Mouse (Mus musculus) liver, embryonic 12.5 days (tissue): Measurements from ENCODE around the gene St6galnac3. TPM values are rescaled to one million over a fixed set of nuclear protein-coding genes. Genes with fewer than 3 reads are reported as not detected.

Experiments used
- ATAC-seq: fragments of 200-750 bp; cut with Nextera tagmentation; 2 replicates; pipeline ENCODE4 v1.8.0; 2017; ENCODE audit warnings: moderate number of reproducible peaks, mild to moderate bottlenecking, moderate library complexity
- H3K27ac ChIP-seq: fragments of 300-500 bp; sonication (generic); 2 replicates; pipeline ENCODE4 v1.5.1; 2016; ENCODE audit warnings: mild to moderate bottlenecking
- H3K27me3 ChIP-seq: fragments of 300-500 bp; sonication (generic); replicated peaks from 2 replicates; pipeline ENCODE4 v1.6.1; 2016; ENCODE audit warnings: mild to moderate bottlenecking, moderate library complexity
- H3K36me3 ChIP-seq: fragments of 300-500 bp; sonication (generic); 2 replicates; pipeline ENCODE4 v1.6.1; 2016; ENCODE audit warnings: mild to moderate bottlenecking, moderate library complexity
- H3K4me1 ChIP-seq: fragments of 300-500 bp; sonication (generic); 2 replicates; pipeline ENCODE4 v1.6.1; 2016
- H3K4me2 ChIP-seq: fragments of 300-500 bp; sonication (generic); 2 replicates; pipeline ENCODE4 v1.6.1; 2016; ENCODE audit warnings: mild to moderate bottlenecking, moderate library complexity
- H3K4me3 ChIP-seq: fragments of 300-500 bp; sonication (generic); 2 replicates; pipeline ENCODE4 v1.5.1; 2016; ENCODE audit warnings: mild to moderate bottlenecking, moderate library complexity
- H3K9ac ChIP-seq: fragments of 300-500 bp; sonication (generic); 2 replicates; pipeline ENCODE4 v1.6.1; 2016; ENCODE audit warnings: mild to moderate bottlenecking, moderate library complexity
- H3K9me3 ChIP-seq: fragments of 300-500 bp; sonication (generic); replicated peaks from 2 replicates; pipeline ENCODE4 v1.6.1; 2016; ENCODE audit warnings: mild to moderate bottlenecking, moderate library complexity
- WGBS: fragments of 180-500 bp; shearing (Covaris S2); methylation state at CpG from one replicate; pipeline ENCODE4 v1.1.7; 2016; ENCODE audit not compliant: insufficient replicate concordance; 5-methylcytosine and 5-hydroxymethylcytosine counted together
- polyA plus RNA-seq: library from polyadenylated mRNA; unstranded; fragments of >200 nt; fragmentation: Nextera tagmentation; extraction: Ambion mirVana; gene quantifications from 2 replicates; pipeline ENCODE4 v1.2.1, GENCODE M21; 2016

Gene St6galnac3
- polyA plus RNA-seq, 1 experiment from 2014 or later, result 13.6 TPM

GRCm38 (mm10) chr3:153436076-153437021 lies 288.6 kb downstream of the St6galnac3 start:
- Histone ChIP-seq H3K27ac (peak overlapping the region; percentile 48; the same call in 1 of the 2 replicates), H3K4me1 (peaks cover 24% of the 10 kb centered on the region), H3K9ac (no peak overlapping the region), H3K4me2 (peak overlapping the region; percentile 19), H3K36me3 (no peaks in the 10 kb centered on the region), H3K4me3 (no peak overlapping the region), H3K27me3 (no peaks in the 10 kb centered on the region), H3K9me3 (no peaks in the 10 kb centered on the region)
- ATAC-seq, result peak; percentile 84
- WGBS, result 73% methylated on average over 17 of the region's 17 CpGs

- no peak overlapping the region for H3K4me2 ChIP-seq
- ATAC-seq, result no peak
- no peak overlapping the region for H3K9ac ChIP-seq
- H3K36me3 ChIP-seq, result no peaks in the 10 kb centered on the region
- H3K4me3 ChIP-seq, result no peak overlapping the region
- no peaks in the 10 kb centered on the region for H3K27me3 ChIP-seq
- H3K4me1 ChIP-seq, result peaks cover 24% of the 10 kb centered on the region
- H3K27ac ChIP-seq, result no peak overlapping the region
- WGBS, result 87% methylated on average over 8 of the region's 8 CpGs
- no peaks in the 10 kb centered on the region for H3K9me3 ChIP-seq
Observed at GRCm38 (mm10) chr3:153433010-153433409, 292.0 kb downstream of the St6galnac3 start.

GRCm38 (mm10) chr3:153432053-153432816 lies 292.7 kb downstream of the St6galnac3 start:
- H3K36me3 ChIP-seq, result no peaks in the 10 kb centered on the region
- H3K27me3 ChIP-seq, result no peaks in the 10 kb centered on the region
- H3K27ac ChIP-seq, result no peak overlapping the region
- H3K9ac ChIP-seq, result no peak overlapping the region
- H3K4me2 ChIP-seq, result no peak overlapping the region
- ATAC-seq, result no peak
- H3K4me3 ChIP-seq, result no peak overlapping the region
- 77% methylated on average over 6 of the region's 6 CpGs for WGBS
- H3K9me3 ChIP-seq, result no peaks in the 10 kb centered on the region
- H3K4me1 ChIP-seq, result peaks cover 18% of the 10 kb centered on the region

- Histone ChIP-seq H3K27ac (no peak overlapping the region), H3K4me1 (no peaks in the 10 kb centered on the region), H3K4me3 (no peak overlapping the region), H3K27me3 (no peaks in the 10 kb centered on the region), H3K36me3 (no peaks in the 10 kb centered on the region), H3K9ac (no peak overlapping the region), H3K4me2 (no peak overlapping the region), H3K9me3 (no peaks in the 10 kb centered on the region)
- WGBS, result 76% methylated on average over 8 of the region's 8 CpGs
- no peak for ATAC-seq
Observed at GRCm38 (mm10) chr3:153429840-153430239, 295.1 kb downstream of the St6galnac3 start.

- peaks cover 5% of the 10 kb centered on the region; the same call in 1 of the 2 replicates for H3K4me1 ChIP-seq
- ATAC-seq, result no peak
- no peaks in the 10 kb centered on the region for H3K9me3 ChIP-seq
- H3K27ac ChIP-seq, result no peak overlapping the region
- WGBS, result 73% methylated on average over 7 of the region's 7 CpGs
- no peaks in the 10 kb centered on the region for H3K27me3 ChIP-seq
- H3K4me2 ChIP-seq, result no peak overlapping the region
- no peaks in the 10 kb centered on the region for H3K36me3 ChIP-seq
- no peak overlapping the region for H3K9ac ChIP-seq
- H3K4me3 ChIP-seq, result no peak overlapping the region
Observed at GRCm38 (mm10) chr3:153421918-153422290, 303.1 kb downstream of the St6galnac3 start.

- 80% methylated on average over 14 of the region's 14 CpGs for WGBS
- H3K27me3 ChIP-seq, result no peaks in the 10 kb centered on the region
- ATAC-seq, result no peak
- H3K9ac ChIP-seq, result no peak overlapping the region
- H3K4me1 ChIP-seq, result peaks cover 5% of the 10 kb centered on the region; the same call in 1 of the 2 replicates
- H3K27ac ChIP-seq, result no peak overlapping the region
- no peak overlapping the region for H3K4me3 ChIP-seq
- no peaks in the 10 kb centered on the region for H3K36me3 ChIP-seq
- no peak overlapping the region for H3K4me2 ChIP-seq
- no peaks in the 10 kb centered on the region for H3K9me3 ChIP-seq
Observed at GRCm38 (mm10) chr3:153421060-153421917, 303.7 kb downstream of the St6galnac3 start.

- H3K4me2 ChIP-seq, result no peak overlapping the region
- no peak for ATAC-seq
- 73% methylated on average over 7 of the region's 7 CpGs for WGBS
Observed at GRCm38 (mm10) chr3:153419331-153419730, 305.6 kb downstream of the St6galnac3 start.

GRCm38 (mm10) chr3:153417001-153417400 lies 308.0 kb downstream of the St6galnac3 start:
- Histone ChIP-seq H3K27ac (no peak overlapping the region), H3K27me3 (no peaks in the 10 kb centered on the region), H3K4me3 (no peak overlapping the region), H3K36me3 (no peaks in the 10 kb centered on the region), H3K9me3 (no peaks in the 10 kb centered on the region), H3K4me2 (no peak overlapping the region), H3K9ac (no peak overlapping the region), H3K4me1 (peaks cover 5% of the 10 kb centered on the region; the same call in 1 of the 2 replicates)
- ATAC-seq, result no peak
- WGBS, result 79% methylated on average over 9 of the region's 9 CpGs

More at GRCm38 (mm10) chr3:153419331-153419730, 305.6 kb downstream of the St6galnac3 start:
- H3K4me3 ChIP-seq, result no peak overlapping the region
- peaks cover 5% of the 10 kb centered on the region; the same call in 1 of the 2 replicates for H3K4me1 ChIP-seq
- no peaks in the 10 kb centered on the region for H3K36me3 ChIP-seq
- H3K9ac ChIP-seq, result no peak overlapping the region
- H3K9me3 ChIP-seq, result no peaks in the 10 kb centered on the region
- no peak overlapping the region for H3K27ac ChIP-seq
- H3K27me3 ChIP-seq, result no peaks in the 10 kb centered on the region

- Histone ChIP-seq H3K9me3 (no peaks in the 10 kb centered on the region), H3K36me3 (no peaks in the 10 kb centered on the region), H3K27ac (no peak overlapping the region), H3K4me1 (peaks cover 5% of the 10 kb centered on the region; the same call in 1 of the 2 replicates), H3K4me3 (no peak overlapping the region), H3K9ac (no peak overlapping the region), H3K4me2 (no peak overlapping the region), H3K27me3 (no peaks in the 10 kb centered on the region)
- no peak for ATAC-seq
- 80% methylated on average over 4 of the region's 4 CpGs for WGBS
Observed at GRCm38 (mm10) chr3:153416383-153416782, 308.6 kb downstream of the St6galnac3 start.

GRCm38 (mm10) chr3:153414132-153414531 lies 310.8 kb downstream of the St6galnac3 start:
- no peak overlapping the region for H3K27ac ChIP-seq
- no peaks in the 10 kb centered on the region for H3K4me1 ChIP-seq
- no peak for ATAC-seq
- H3K27me3 ChIP-seq, result no peaks in the 10 kb centered on the region
- H3K4me2 ChIP-seq, result no peak overlapping the region
- H3K9ac ChIP-seq, result no peak overlapping the region
- 83% methylated on average over 2 of the region's 2 CpGs for WGBS
- H3K9me3 ChIP-seq, result no peaks in the 10 kb centered on the region
- no peak overlapping the region for H3K4me3 ChIP-seq
- no peaks in the 10 kb centered on the region for H3K36me3 ChIP-seq

GRCm38 (mm10) chr3:153409286-153409685 lies 315.7 kb downstream of the St6galnac3 start:
- Histone ChIP-seq H3K4me3 (no peak overlapping the region), H3K27ac (no peak overlapping the region), H3K9ac (no peak overlapping the region), H3K36me3 (no peaks in the 10 kb centered on the region), H3K9me3 (no peaks in the 10 kb centered on the region), H3K27me3 (no peaks in the 10 kb centered on the region), H3K4me2 (no peak overlapping the region), H3K4me1 (no peaks in the 10 kb centered on the region)
- no peak for ATAC-seq
- 73% methylated on average over 9 of the region's 9 CpGs for WGBS
